Mouse (Mus musculus) embryonic fibroblast, embryonic 13.5 days (primary cell): ENCODE data around the gene Olfr1039.

Source experiments
- CTCF ChIP-seq: IDR thresholded peaks from 2 replicates; pipeline ENCODE4 v1.5.1; 2011; ENCODE audit warnings: mild to moderate bottlenecking, control low read depth, low read length, moderate library complexity, borderline replicate concordance; ENCODE audit not compliant: insufficient read depth
- POLR2A ChIP-seq: IDR thresholded peaks from 2 replicates; pipeline ENCODE4 v1.6.1; 2011; ENCODE audit warnings: low read depth, mild to moderate bottlenecking, control low read depth, low read length, moderate library complexity

- TF ChIP-seq POLR2A = no peak
- TF ChIP-seq CTCF = no peak
Measured at GRCm38 (mm10) chr2:86087285-86087684, 48.4 kb downstream of the Olfr1039 start, which contains the start of gene Olfr1037.
